Mouse (Mus musculus) adrenal gland, adult 2 months (tissue): ENCODE data around the gene Olfr1257. TPM values are rescaled to one million over a fixed set of nuclear protein-coding genes. Genes with fewer than 3 reads are reported as not detected.
"Not testable (repeated sequence)": the region's sequence is repeated elsewhere in the genome, so short reads cannot be mapped to it uniquely, and the experiment has no call there.

Experiments used
- DNase-seq: peaks from one replicate; pipeline ENCODE4 v3.0.0; 2021
- long read RNA-seq: library from polyadenylated mRNA; stranded (forward); transcript quantifications from one replicate; pipeline ENCODE4 v2.0.0, GENCODE M21; 2021
- polyA plus RNA-seq: library from polyadenylated mRNA; depleted of rRNA; stranded (reverse); fragments of >200 nt; gene quantifications from 2 replicates; pipeline ENCODE4 v1.2.3, GENCODE M21; 2012; rRNA removed
- total RNA-seq, 2 experiments: library from RNA; stranded (reverse); gene quantifications; 2 replicates each; pipeline ENCODE4 v1.2.3; 2021

The Olfr1257 gene
- total RNA-seq (not detected), polyA plus RNA-seq (not detected in 2 replicates)
- long read RNA-seq: 0 reads

DNA sequence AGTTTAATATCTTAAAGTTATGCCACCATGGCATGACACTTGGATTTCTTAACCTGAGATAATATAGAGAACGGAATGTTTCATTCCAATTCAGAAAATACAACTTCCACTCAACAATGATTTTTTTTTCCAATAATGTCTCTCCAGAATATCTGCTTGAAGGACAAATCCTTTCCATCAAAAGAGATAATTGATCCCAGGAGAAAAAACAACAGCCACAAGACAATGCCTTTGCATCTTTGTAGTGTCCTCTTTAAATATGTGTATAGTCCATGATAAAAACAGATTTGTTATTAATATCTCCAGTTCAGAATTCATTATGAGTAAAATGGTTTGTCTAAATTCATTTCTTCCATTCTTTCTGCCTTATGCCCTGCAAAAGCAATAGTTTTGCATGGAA, at the start of gene Olfr1257:
Gene Olfr1257, plus strand, starts transcription at position 301 of the 400 bp plus-strand sequence.
- DNase-seq: no peak

DNA sequence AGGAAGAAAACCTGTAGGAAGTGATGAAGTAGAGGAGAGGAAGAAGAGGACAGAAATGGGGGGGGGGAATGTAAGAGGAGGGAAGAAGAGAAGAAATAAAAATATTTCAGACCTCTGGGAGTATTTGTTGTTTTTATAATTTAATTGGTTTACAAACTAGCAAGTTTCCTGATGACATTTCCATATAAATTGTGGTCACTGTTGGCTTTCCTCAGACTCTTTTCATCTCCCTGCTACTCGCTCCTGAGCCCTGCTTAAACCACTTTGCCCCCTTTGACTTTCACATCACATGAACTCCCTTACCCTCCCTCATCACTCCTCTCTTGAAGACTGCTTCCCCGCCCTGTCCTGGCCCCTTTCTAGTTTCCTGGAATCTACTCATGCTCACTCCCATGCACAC, 36.8 kb upstream of the Olfr1257 start, which contains the start of gene Olfr1256:
Gene Olfr1256, minus strand, starts transcription at position 101 of the 400 bp plus-strand sequence.
- no peak for DNase-seq

DNA sequence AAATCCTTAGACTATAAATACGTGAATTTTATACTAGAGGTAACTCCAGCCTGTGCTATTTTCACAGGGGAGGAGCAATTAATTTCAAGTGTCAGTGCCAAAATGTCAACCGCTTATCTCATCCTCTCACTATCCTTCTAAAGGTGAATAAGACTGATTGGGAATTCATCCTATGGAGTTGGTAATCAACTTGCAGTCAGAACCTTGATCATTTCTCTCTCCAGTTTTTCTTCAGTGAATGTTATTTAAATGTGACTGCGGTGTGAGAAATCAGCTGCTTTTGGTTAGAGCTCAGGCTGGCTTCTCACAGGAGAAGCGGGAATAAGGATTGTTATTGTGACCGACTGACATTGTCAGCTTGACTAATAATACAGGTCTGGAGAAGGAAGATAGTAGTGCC, 30.1 kb upstream of the Olfr1257 start, which contains the start of gene Olfr48:
Gene Olfr48, minus strand, starts transcription at position 101 of the 400 bp plus-strand sequence.
- DNase-seq: no peak

DNA sequence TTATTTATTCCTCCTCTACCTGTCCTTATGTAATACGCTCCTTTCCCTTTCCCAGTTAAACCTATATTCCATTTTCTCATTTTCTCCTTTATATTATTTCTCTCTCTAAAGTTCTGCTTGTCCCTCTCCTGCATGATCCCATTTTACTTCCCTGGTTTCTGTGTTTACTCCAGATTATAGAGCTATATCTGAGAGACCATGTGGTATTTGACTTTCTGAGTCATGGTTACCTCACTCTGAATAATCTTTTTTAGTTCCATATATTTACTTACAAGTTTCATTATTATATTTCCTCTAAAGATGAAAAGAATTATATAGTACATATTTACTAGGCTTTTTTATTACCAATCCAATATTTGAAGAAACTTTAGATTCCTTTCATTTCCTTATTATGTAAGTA, 29.0 kb upstream of the Olfr1257 start:
- no peak for DNase-seq

DNA sequence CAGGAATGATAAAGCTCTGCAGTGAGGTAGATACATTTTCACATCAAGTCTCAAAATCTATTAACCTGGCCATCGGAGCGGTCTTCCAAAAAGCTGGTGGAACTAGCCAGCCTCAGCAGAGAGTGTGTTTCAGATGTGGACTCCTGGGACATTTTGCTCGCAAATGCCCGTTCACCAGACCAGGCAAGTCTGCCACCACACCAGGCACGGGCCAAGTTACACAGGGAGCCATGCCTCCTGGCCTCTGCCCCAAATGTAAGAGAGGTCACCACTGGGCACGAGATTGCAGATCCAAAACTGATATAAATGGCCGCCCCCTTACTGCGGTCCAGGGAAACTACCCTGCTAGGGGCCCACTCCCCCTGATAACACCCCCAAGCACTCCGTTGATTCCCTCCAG, 34.4 kb downstream of the Olfr1257 start:
- not testable (repeated sequence) for DNase-seq

DNA sequence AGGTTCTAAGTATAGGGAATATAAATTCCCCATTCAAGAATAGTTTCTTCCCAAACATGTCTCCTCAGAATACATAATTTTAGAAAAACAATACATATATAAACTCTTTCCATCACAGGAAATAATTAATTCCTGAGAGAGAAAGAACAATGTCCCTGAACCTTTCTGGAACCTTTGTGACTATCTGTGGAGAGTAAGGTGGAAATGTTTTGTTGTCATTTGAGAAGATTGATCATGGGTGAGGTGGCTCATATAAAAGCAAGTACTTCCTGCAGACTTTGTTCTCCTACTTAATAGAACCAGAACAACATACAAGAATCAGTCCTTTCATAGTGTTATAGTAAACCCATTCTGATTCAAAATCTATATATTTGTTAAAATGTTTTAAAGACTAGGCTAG, 48.8 kb downstream of the Olfr1257 start, which contains the start of gene Olfr1258:
Gene Olfr1258, plus strand, starts transcription at position 301 of the 400 bp plus-strand sequence.
- no peak for DNase-seq

Other genes starting within 250 kb of the Olfr1257 start
- gene Olfr1249, start 243.5 kb upstream of the Olfr1257 start, total RNA-seq: not detected
- not detected in 2 replicates for gene Olfr1249, start 243.5 kb upstream of the Olfr1257 start, polyA plus RNA-seq
- not detected for gene Olfr1250, start 217.0 kb upstream of the Olfr1257 start, total RNA-seq
- gene Olfr1250, start 217.0 kb upstream of the Olfr1257 start, polyA plus RNA-seq: not detected in 2 replicates
- gene Olfr1251, start 206.5 kb upstream of the Olfr1257 start, total RNA-seq: not detected
- not detected in 2 replicates for gene Olfr1251, start 206.5 kb upstream of the Olfr1257 start, polyA plus RNA-seq
- not detected for gene Olfr1252, start 153.4 kb upstream of the Olfr1257 start, total RNA-seq
- not detected in 2 replicates for gene Olfr1252, start 153.4 kb upstream of the Olfr1257 start, polyA plus RNA-seq
- not detected for gene Olfr1253, start 121.3 kb upstream of the Olfr1257 start, total RNA-seq
- gene Olfr1253, start 121.3 kb upstream of the Olfr1257 start, polyA plus RNA-seq: not detected in 2 replicates
- gene Olfr1254, start 84.8 kb upstream of the Olfr1257 start, total RNA-seq: not detected
- gene Olfr1254, start 84.8 kb upstream of the Olfr1257 start, polyA plus RNA-seq: not detected in 2 replicates
- gene Olfr1255, start 66.4 kb upstream of the Olfr1257 start, total RNA-seq: not detected
- not detected in 2 replicates for gene Olfr1255, start 66.4 kb upstream of the Olfr1257 start, polyA plus RNA-seq
- gene Olfr1256, start 36.9 kb upstream of the Olfr1257 start, total RNA-seq: not detected
- gene Olfr1256, start 36.9 kb upstream of the Olfr1257 start, polyA plus RNA-seq: not detected in 2 replicates
- not detected for gene Olfr48, start 30.2 kb upstream of the Olfr1257 start, total RNA-seq
- not detected in 2 replicates for gene Olfr48, start 30.2 kb upstream of the Olfr1257 start, polyA plus RNA-seq
- not detected for gene Olfr1258, start 48.9 kb downstream of the Olfr1257 start, total RNA-seq
- not detected in 2 replicates for gene Olfr1258, start 48.9 kb downstream of the Olfr1257 start, polyA plus RNA-seq
- not detected for gene Olfr1259, start 70.2 kb downstream of the Olfr1257 start, total RNA-seq
- gene Olfr1259, start 70.2 kb downstream of the Olfr1257 start, polyA plus RNA-seq: not detected in 2 replicates
- gene Olfr1260, start 95.9 kb downstream of the Olfr1257 start, total RNA-seq: not detected
- gene Olfr1260, start 95.9 kb downstream of the Olfr1257 start, polyA plus RNA-seq: not detected in 2 replicates
- not detected for gene Olfr1261, start 112.8 kb downstream of the Olfr1257 start, total RNA-seq
- gene Olfr1261, start 112.8 kb downstream of the Olfr1257 start, polyA plus RNA-seq: not detected in 2 replicates
- gene Olfr1262, start 121.7 kb downstream of the Olfr1257 start, total RNA-seq: not detected
- not detected in 2 replicates for gene Olfr1262, start 121.7 kb downstream of the Olfr1257 start, polyA plus RNA-seq
- gene Olfr1263, start 133.7 kb downstream of the Olfr1257 start, total RNA-seq: not detected
- not detected in 2 replicates for gene Olfr1263, start 133.7 kb downstream of the Olfr1257 start, polyA plus RNA-seq
- gene Olfr1264, start 147.1 kb downstream of the Olfr1257 start, total RNA-seq: not detected
- gene Olfr1264, start 147.1 kb downstream of the Olfr1257 start, polyA plus RNA-seq: not detected in 2 replicates
- not detected for gene Olfr1265, start 156.9 kb downstream of the Olfr1257 start, total RNA-seq
- gene Olfr1265, start 156.9 kb downstream of the Olfr1257 start, polyA plus RNA-seq: not detected in 2 replicates
- gene Olfr140, start 185.2 kb downstream of the Olfr1257 start, total RNA-seq: not detected
- gene Olfr140, start 185.2 kb downstream of the Olfr1257 start, polyA plus RNA-seq: not detected in 2 replicates
- not detected for gene Olfr1269, start 243.0 kb downstream of the Olfr1257 start, total RNA-seq
- gene Olfr1269, start 243.0 kb downstream of the Olfr1257 start, polyA plus RNA-seq: not detected in 2 replicates